Mouse (Mus musculus) cortical plate, adult 2 months (tissue): ENCODE measurements around the gene Pcbp1. TPM values are rescaled to one million over a fixed set of nuclear protein-coding genes. Genes with fewer than 3 reads are reported as not detected.

Source experiments
- H3K27ac ChIP-seq: fragments of 200-500 bp; 2 replicates; pipeline ENCODE4 v1.5.1; 2012; ENCODE audit warnings: low read length, control low read depth, inconsistent platforms; ENCODE audit not compliant: insufficient read depth
- H3K4me1 ChIP-seq: fragments of 200-500 bp; 2 replicates; pipeline ENCODE4 v1.6.1; 2011; ENCODE audit warnings: low read length; ENCODE audit not compliant: control insufficient read depth, insufficient read depth
- H3K4me3 ChIP-seq: fragments of 200-500 bp; 2 replicates; pipeline ENCODE4 v1.5.1; 2011; ENCODE audit warnings: mild to moderate bottlenecking, low read length, control low read depth; ENCODE audit not compliant: insufficient read depth
- CTCF ChIP-seq: fragments of 200-500 bp; IDR thresholded peaks from 2 replicates; pipeline ENCODE4 v1.5.1; 2011; ENCODE audit warnings: mild to moderate bottlenecking, control low read depth, low read length; ENCODE audit not compliant: insufficient read depth; ENCODE audit errors: extremely low read depth
- POLR2A ChIP-seq: fragments of 200-500 bp; IDR thresholded peaks from 2 replicates; pipeline ENCODE4 v1.6.1; 2011; ENCODE audit warnings: mild to moderate bottlenecking, low read length, control low read depth; ENCODE audit not compliant: insufficient read depth; ENCODE audit errors: extremely low read depth
- polyA plus RNA-seq: library from polyadenylated mRNA; depleted of rRNA; stranded (reverse); fragments of >200 nt; gene quantifications from 2 replicates; pipeline ENCODE4 v1.2.3, GENCODE M21; 2012

Gene Pcbp1
- polyA plus RNA-seq, 1 experiment: 165 TPM

GRCm38 (mm10) chr6:86525646-86526031, 482 bp downstream of the Pcbp1 start:
- Histone ChIP-seq H3K27ac (peak overlapping the region; percentile 85), H3K4me3 (peak overlapping the region; percentile 95), H3K4me1 (peaks cover 4% of the 10 kb centered on the region)
- TF ChIP-seq CTCF: no peak
- peak; percentile 64; the same call in 1 of the 2 replicates for TF ChIP-seq POLR2A

- TF ChIP-seq CTCF (no peak), POLR2A (no peak; the same call in 1 of the 2 replicates)
Measured at GRCm38 (mm10) chr6:86524879-86525645, 1.1 kb downstream of the Pcbp1 start.

GRCm38 (mm10) chr6:86523755-86524434, 2.2 kb downstream of the Pcbp1 start:
- H3K27ac ChIP-seq: peak overlapping the region; percentile 51; the same call in 1 of the 2 replicates
- H3K4me1 ChIP-seq: peaks cover 4% of the 10 kb centered on the region
- H3K4me3 ChIP-seq: peak overlapping the region; percentile 95
- no peak for TF ChIP-seq CTCF
- TF ChIP-seq POLR2A: no peak

More at GRCm38 (mm10) chr6:86524879-86525645, 1.1 kb downstream of the Pcbp1 start:
- Histone ChIP-seq H3K4me1 (peaks cover 4% of the 10 kb centered on the region), H3K27ac (peak overlapping the region; percentile 85), H3K4me3 (peak overlapping the region; percentile 95)

- Histone ChIP-seq H3K27ac (no peak overlapping the region), H3K4me1 (peaks cover 4% of the 10 kb centered on the region), H3K4me3 (peak overlapping the region; percentile 95)
- TF ChIP-seq POLR2A (no peak), CTCF (no peak)
Measured at GRCm38 (mm10) chr6:86523242-86523754, 2.8 kb downstream of the Pcbp1 start.

- TF ChIP-seq CTCF (no peak), POLR2A (0 out of 2 replicates have a peak, but pooled peaks have one; percentile 17)
- Histone ChIP-seq H3K4me1 (peaks cover 3% of the 10 kb centered on the region), H3K4me3 (no peak overlapping the region; the same call in 1 of the 2 replicates), H3K27ac (no peak overlapping the region)
Measured at GRCm38 (mm10) chr6:86522001-86522911, 3.9 kb downstream of the Pcbp1 start.

- Histone ChIP-seq H3K27ac (no peak overlapping the region), H3K4me3 (no peak overlapping the region), H3K4me1 (peaks cover 3% of the 10 kb centered on the region)
- no peak for TF ChIP-seq POLR2A
- no peak for TF ChIP-seq CTCF
Measured at GRCm38 (mm10) chr6:86519767-86520345, 6.3 kb downstream of the Pcbp1 start.

DNA sequence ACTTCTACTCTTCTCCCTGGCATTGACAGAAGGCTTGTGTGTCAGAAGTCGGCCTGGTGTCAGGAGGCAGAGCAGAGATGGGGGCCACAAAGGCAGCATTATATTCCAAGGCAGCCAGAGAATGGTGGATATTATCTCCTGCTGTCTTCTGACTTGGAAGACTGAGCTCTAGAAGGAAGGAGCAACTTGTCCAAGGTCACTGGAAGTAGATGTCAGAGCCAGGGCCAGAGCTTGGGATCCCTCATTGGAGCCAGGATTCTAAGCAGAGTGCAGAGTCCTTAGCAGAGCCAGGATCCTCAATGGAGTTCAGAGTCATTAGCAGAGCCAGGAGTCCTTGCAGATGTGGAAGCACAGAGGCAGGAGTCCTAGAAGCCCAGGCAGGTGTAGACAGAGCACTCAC, 10.1 kb downstream of the Pcbp1 start:
- Histone ChIP-seq H3K27ac (no peak overlapping the region), H3K4me1 (no peaks in the 10 kb centered on the region), H3K4me3 (no peak overlapping the region; the same call in 1 of the 2 replicates)
- no peak for TF ChIP-seq POLR2A
- no peak for TF ChIP-seq CTCF

- H3K4me1 ChIP-seq: no peaks in the 10 kb centered on the region
- TF ChIP-seq CTCF (no peak), POLR2A (no peak)
Measured at GRCm38 (mm10) chr6:86513296-86513695, 12.8 kb downstream of the Pcbp1 start.

DNA sequence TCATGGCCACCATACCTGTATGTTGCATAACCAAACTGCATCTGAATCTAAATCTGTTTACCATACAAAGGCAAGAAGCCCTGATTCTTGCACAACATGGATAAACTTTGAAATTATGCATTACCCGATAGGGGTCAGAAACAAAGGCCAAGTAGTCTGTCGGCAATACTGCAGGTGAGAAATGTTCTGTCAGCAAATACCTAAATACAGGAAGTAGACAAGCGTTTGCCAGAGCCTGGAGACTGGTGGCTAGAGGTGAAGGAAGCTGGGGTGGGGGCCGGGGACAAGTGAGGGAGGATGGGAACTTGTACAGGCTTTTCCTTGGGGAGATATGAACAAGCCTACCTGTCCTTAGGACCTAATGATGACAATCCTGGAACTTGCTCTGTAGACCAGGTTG, 15.1 kb downstream of the Pcbp1 start:
- H3K4me3 ChIP-seq: no peak overlapping the region
- TF ChIP-seq POLR2A (no peak), CTCF (no peak)

More at GRCm38 (mm10) chr6:86513296-86513695, 12.8 kb downstream of the Pcbp1 start:
- no peak overlapping the region for H3K4me3 ChIP-seq
- H3K27ac ChIP-seq: no peak overlapping the region

More for the DNA sequence above, 15.1 kb downstream of the Pcbp1 start:
- Histone ChIP-seq H3K4me1 (no peaks in the 10 kb centered on the region), H3K27ac (no peak overlapping the region)
